Mouse (Mus musculus): ENCODE measurements at regions not wholly inside any gene's neighbourhood (a gene's known extent, or its start where the extent isn't known, plus 50 kb on each side); places are given as distances from the start of the nearest gene placed in this dataset.

GRCm38 (mm10) chr3:53965142-53965541, 101.5 kb upstream of the Ufm1 start:
- no peak for DNase-seq (ENCODE audit: low spot score in 2 of 2)

- no peak for DNase-seq (ENCODE audit: low spot score in 2 of 2)
These were observed 90.2 kb upstream of the Ufm1 start for GRCm38 (mm10) chr3:53953801-53954200.

- no peak for DNase-seq (ENCODE audit: low spot score in 2 of 2)
These were observed 76.1 kb upstream of the Ufm1 start for GRCm38 (mm10) chr3:53939684-53940189.

- DNase-seq (ENCODE audit: low spot score in 2 of 2): no peak
These were observed 68.1 kb upstream of the Ufm1 start for GRCm38 (mm10) chr3:53931745-53932144.

DNA sequence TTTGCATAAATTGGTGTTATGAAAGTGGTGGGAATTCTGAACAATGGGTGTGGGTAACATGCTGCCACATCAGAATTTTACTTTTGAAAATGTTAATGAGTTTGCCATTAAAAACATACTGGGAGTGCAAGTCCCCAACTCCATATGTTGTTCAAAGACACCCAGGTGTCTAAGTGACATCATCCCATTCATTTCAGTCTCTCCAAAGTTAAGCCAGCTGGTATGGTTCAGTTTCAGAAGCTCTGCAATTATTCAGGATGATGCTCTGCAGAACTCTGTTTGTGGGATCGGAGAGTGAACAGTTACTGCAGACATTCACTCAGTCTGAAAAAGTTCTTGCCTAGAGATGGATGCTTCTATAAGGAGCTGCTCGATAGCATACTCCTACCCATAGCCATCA, 56.3 kb upstream of the Ufm1 start:
- DNase-seq (ENCODE audit: low spot score in 2 of 2): no peak

- DNase-seq (ENCODE audit: low spot score in 2 of 2): no peak
These were observed 55.9 kb upstream of the Ufm1 start for GRCm38 (mm10) chr3:53919541-53919940.

- no peak for DNase-seq (ENCODE audit: low spot score in 2 of 2)
These were observed 54.3 kb upstream of the Ufm1 start for GRCm38 (mm10) chr3:53917960-53918359.

- no peak for DNase-seq (ENCODE audit: low spot score in 2 of 2)
These were observed 50.5 kb upstream of the Ufm1 start for GRCm38 (mm10) chr3:53913984-53914669.
